Mouse (Mus musculus) kidney, adult 9 months (tissue): ENCODE measurements around the gene Zw10.

Source experiments
- DNase-seq: peaks from one replicate; pipeline ENCODE4 v3.0.0; 2022

Gene Zw10

GRCm38 (mm10) chr9:49055333-49056205 is at the start of gene Zw10:
TSS of gene Zw10 (plus strand) at chr9:49055613.
- peak; percentile 96 for DNase-seq

- DNase-seq, result no peak
These were observed 39.6 kb upstream of the Zw10 start for GRCm38 (mm10) chr9:49015824-49016223.

GRCm38 (mm10) chr9:49021289-49021688 is 34.1 kb upstream of the Zw10 start:
- DNase-seq, result no peak

- no peak for DNase-seq
These were observed 31.5 kb upstream of the Zw10 start for GRCm38 (mm10) chr9:49023956-49024355.

- no peak for DNase-seq
These were observed 30.9 kb upstream of the Zw10 start for GRCm38 (mm10) chr9:49024529-49024928.

GRCm38 (mm10) chr9:49034764-49035163 is 20.6 kb upstream of the Zw10 start:
- no peak for DNase-seq

- DNase-seq, result no peak
These were observed 4.5 kb upstream of the Zw10 start for GRCm38 (mm10) chr9:49050901-49051300.

GRCm38 (mm10) chr9:49051349-49051748 is 4.1 kb upstream of the Zw10 start:
- peak; percentile 72 for DNase-seq

- no peak for DNase-seq
These were observed 1.4 kb upstream of the Zw10 start for GRCm38 (mm10) chr9:49054028-49054427.

- DNase-seq, result no peak
These were observed 21.4 kb downstream of the Zw10 start for GRCm38 (mm10) chr9:49076847-49077246.

GRCm38 (mm10) chr9:49081107-49081506 is 25.7 kb downstream of the Zw10 start, which contains the start of gene Tmprss5:
TSS of gene Tmprss5 (plus strand) at chr9:49081260.
- no peak for DNase-seq

- DNase-seq, result peak; percentile 77
These were observed 26.1 kb downstream of the Zw10 start for GRCm38 (mm10) chr9:49081561-49081960.

GRCm38 (mm10) chr9:49087317-49087716 is 31.9 kb downstream of the Zw10 start:
- no peak for DNase-seq

- peak; percentile 17 for DNase-seq
These were observed 43.5 kb downstream of the Zw10 start for GRCm38 (mm10) chr9:49098871-49099270.

GRCm38 (mm10) chr9:49102328-49102727 is 46.9 kb downstream of the Zw10 start:
- no peak for DNase-seq

- DNase-seq, result no peak
These were observed 53.7 kb downstream of the Zw10 start for GRCm38 (mm10) chr9:49109101-49109500.

GRCm38 (mm10) chr9:49110476-49111220 is 55.2 kb downstream of the Zw10 start:
- peak; percentile 22 for DNase-seq

- DNase-seq, result no peak
These were observed 55.9 kb downstream of the Zw10 start for GRCm38 (mm10) chr9:49111296-49111695.

- DNase-seq, result no peak
These were observed 62.9 kb downstream of the Zw10 start for GRCm38 (mm10) chr9:49118271-49118825.

GRCm38 (mm10) chr9:49119759-49120158 is 64.3 kb downstream of the Zw10 start:
- no peak for DNase-seq

GRCm38 (mm10) chr9:49125706-49126105 is 70.3 kb downstream of the Zw10 start:
- no peak for DNase-seq
